Mouse (Mus musculus): ENCODE measurements around the gene Prss46.

Prss46 gene

GRCm38 (mm10) chr9:110871030-110871429 lies 26.7 kb downstream of the Prss46 start:
- DNase-seq, result peak; percentile 53 to 57

DNA sequence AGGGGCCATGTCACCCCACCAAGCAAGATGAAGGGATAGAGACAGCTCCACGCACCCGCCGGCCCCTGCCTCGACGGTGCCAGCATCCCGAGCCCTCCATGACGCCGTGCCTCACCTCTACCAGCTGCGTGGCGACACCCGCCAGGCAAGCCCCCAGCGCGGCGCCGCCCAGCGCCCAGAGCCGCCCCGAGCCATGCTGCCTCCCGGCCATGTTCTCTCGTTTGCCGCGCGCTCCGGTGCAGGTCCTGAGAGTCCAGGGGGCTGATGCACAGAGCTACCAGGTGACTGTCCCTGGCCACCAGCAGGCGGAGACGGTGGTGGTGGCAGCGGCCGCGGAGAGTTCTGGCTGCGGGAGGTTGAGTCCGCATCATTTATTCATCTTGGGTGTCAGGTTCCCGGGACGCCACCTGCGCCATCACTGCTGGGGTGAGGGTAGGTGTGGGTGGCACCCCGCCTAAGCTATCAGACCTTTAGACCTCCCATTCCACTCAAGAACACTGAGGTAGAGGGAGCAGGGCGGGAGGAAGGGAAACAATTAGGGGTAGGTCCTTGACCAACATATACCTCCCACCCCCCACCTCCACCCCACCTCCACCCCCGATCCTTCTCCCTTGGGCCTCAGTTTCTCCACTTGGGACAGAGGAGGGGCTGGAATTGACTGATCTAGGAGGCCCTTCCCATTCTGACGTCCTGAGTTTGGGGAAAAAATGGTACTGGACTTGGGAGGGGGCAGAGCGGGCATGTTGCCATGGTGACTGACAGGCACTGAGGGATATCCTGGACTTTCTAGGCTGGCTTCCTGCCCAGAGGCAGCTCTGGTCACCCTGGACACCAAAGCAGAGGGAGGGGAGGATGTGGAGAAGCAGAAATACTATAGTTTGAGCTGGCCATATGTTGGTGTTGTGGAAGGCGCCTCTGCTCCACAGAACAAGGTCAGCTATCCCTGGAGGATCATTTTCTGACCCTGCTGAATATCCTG lies 29.7 kb downstream of the Prss46 start:
- DNase-seq, result no peak

DNA sequence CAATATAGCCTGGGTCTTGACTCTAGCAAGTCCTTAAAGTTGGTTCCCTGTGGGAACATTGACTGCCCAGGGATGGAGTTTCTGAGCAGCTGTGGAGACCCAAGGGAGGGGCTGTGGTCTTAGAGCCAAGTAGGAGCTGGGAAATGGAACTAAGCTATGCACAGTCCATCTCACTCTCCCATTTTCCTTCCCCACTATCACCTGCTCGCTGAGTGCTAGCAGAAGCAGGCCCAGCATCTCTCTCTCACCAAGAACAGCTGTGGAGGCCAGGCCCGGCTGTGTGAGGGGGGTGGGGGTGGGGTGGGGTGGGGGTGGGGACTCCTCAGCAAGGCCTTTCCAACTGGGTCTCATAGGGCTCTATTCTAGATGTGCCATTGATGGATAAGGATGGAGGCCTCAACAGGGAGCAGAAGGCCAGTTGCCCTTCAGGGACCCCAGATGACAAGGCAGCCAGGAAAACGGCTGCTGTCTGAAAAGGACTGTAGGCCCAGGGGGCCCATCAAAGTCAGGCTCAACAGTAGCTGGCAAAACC lies 30.4 kb downstream of the Prss46 start:
- DNase-seq, result no peak

DNA sequence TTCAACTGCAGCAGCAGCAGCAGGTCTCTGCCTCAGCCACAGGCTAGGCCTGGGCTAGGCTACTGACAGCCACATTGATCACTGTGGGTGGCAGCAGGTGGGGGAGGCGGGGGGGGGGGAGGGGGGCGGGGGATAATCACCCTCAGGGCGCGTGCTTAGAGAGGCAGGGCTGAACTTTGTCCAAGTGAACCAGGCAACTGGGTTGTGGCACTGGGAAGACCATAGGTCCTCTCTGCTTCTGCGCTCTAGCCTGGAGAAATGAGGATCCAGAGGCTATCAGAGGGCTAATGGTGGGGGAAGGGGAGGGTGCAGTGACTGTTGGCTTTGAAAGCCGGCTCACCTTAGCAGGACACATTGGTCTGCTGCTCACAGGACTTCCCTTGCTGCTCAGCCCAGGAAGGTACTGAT lies 31.0 kb downstream of the Prss46 start:
- no peak for DNase-seq

DNA sequence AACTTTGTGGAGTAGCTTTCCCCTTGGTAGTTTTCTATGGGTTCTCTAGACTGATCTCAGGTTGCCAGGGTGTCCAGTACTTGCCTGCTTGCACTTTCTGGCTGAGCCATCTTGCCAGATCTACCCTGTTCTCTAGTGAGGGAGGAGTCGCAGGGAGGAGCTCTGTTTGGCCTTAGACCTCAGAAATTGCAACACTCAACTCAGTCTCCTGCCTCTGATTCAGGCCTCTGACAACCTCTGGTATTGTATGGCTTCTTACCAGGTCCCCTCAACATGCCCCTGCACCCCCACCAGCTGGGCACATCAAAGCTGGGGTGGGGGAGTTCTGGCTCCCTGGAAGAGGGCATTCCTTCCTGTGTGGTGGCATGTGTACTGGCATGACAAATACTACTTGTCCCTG lies 33.0 kb downstream of the Prss46 start:
- DNase-seq, result no peak

DNA sequence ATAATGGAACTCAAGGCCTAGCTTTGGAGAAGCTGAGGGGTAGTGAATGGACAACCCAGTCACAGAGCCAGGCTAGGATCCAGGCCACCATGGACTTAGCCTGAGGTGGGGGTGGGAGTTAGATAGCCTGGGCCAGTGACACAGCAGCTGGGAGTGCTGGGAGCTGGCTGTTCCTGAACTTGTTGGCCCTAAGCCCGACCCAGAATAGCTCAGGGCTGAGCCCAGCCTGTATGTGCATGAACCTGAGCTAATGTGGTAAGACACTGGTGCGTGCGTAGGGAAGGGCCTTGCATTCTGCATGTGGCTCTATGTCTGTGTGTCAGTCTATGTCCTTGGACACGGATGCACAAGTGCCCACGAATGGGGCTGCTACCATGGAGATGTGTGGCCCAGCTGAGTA lies 33.6 kb downstream of the Prss46 start:
- no peak for DNase-seq

DNA sequence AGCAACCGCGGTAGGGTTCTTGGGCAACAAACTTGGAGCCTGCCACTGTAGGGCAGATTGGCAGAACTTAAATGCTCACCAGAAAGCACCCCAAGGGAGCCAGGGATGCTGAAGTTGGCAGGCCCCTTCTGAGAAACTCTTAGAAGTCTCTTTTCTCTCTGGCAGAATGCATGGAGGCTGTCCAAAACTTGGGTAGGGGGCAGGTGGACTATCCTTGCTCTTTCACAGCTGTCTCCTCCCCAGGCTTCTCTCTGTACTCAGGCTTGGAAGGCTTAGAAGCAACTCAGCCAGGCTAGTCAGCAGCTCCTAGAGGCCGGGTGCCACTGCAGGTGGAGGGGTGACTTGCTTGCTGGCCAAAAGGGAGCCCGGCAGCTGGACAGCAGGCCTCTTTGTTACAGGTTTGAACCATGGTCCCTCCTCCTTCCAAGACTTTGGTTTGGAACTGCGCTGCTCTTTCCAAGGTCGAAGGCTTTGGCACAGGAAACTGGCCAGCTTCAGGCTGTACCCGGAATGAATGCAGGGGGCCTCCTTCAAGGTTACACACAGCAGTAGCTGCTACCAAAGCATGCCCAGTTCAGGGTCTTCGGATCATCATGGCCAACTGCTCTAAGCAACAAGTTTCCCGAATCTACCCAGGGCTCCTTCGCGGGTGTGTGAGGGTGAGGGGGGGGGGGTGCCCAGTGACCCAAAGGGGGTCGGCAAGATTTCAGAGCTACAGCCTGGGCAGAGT lies 35.0 kb downstream of the Prss46 start, which contains the start of gene Als2cl:
TSS of gene Als2cl (plus strand) at position 680 of the 730 bp plus-strand sequence.
- no peak for DNase-seq

GRCm38 (mm10) chr9:110879998-110880561 lies 35.8 kb downstream of the Prss46 start, which contains the start of gene Tmie:
TSS of gene Tmie (minus strand) at chr9:110880113.
- DNase-seq, result no peak

DNA sequence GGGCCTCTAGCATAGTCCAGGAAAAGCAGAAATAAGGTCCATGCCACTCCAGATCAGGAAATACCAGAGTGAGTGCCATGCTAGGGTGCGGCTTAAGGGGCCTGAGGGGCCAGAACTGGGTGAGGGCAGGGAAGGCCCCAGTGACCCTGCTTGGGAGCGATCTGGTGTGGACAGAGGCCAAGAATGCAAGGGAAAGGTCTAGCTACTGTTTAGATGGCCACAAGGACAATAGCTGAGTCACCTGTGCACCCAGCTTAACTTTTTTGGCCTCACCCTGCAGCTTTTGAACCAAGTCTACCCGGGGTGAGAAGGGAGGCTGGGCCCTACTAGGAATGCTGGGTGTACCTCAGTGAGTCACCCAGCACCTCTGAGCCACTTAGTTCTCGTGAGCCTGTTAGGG lies 36.5 kb downstream of the Prss46 start:
- DNase-seq, result no peak

- no peak for DNase-seq
Observed at GRCm38 (mm10) chr9:110881953-110882352, 37.6 kb downstream of the Prss46 start.

DNA sequence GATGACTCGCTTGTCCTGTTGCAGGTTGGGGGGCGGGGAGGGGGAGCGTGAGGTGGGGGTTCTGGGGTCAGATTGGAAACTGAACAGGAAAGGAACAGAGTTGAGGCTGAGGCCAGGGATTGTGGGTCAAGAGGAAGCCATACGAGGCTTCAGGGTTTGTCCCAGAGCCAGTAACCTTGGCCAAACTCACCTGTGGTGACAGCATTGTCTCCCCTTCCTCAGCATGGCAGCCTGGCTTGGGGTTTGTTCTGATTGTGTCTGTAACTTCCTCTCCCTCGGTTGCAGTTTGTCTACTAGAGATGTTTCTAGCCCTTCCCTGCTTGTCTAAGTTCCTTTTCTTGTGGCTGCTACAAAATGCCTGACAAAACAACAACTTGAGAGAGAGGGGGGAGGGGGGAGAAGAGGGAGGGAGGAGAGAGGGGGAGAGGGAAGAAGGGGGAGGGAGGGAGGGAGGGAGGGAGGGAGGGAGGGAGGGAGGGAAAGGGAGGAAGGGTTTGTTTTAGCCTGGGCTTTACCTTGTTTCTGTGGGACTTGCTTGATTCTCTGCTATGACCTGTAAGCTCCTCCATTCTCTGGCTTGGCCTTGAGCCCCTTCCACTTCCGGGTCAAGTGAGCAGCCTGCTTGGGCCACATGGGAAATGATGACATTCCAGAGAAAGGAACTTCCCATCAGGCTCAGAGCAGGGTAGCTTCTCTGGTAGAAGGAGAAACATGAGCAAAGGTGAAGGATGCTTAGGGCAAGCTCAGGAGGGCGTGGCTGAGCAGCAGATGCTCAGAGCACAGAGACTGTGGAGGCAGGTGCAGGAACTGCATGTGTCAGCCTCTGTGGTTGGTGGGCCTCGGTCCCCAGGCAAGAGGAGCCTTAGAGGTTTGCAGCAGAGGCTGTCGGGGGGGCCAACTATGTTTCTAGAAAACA lies 43.3 kb downstream of the Prss46 start:
- DNase-seq, result no peak

DNA sequence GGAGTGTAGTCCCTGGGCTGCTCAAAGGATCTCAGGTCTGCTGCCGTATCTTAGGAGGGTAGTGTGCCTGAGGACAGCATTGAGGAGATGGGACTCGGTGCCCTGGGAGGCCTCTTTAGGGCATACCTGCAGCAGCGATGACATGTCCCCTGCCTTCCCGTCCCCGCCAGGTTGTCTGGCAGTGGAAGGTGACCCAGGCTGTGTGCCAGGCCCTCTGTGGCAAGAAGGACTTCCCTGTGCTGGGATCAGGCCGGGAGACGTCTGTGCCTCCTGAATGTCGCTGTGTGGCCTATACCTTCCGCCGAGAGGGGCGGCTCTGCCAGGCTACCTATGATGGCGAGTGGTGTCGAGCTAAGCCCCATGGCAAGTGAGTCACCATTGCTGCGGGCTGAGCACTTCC lies 44.6 kb downstream of the Prss46 start:
- no peak for DNase-seq

GRCm38 (mm10) chr9:110890026-110890783 lies 45.9 kb downstream of the Prss46 start:
- DNase-seq, result no peak

DNA sequence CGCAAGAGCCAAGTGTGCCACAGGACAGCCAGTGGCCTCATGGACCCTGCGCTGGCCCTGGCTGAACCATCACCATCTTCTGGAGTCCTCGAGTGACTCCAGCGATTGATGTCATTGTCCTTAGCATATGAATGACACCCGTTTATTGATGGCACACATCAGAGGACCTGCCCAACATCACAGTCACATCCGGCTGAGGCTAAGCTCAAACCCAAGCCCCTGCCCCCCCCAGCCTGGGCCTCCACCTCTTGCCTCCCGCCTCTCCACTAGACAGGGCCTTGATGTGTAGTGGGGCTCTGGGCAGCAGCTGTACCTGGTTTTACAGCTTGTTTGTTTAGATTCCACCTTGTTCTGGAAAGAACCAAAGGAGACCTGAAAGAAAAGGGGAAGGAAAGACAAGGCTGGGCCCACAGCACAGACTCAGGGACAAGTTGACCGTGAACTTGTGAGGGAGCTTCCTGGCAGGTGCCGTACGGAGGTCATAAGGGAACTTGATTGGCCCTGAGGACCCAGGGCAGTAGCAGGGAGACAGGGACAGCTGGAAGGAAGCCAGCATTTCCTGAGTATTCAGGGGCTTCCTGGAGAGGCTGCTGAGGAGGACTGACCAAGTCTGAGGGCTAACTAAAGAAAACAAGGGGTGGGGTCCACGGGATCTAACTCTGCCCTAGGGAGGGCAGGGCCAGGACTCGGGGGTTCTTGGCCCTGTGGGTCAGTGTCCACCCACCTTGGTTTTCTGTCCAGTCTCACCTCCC lies 46.9 kb downstream of the Prss46 start:
- no peak for DNase-seq

- no peak for DNase-seq
Observed at GRCm38 (mm10) chr9:110892552-110892951, 48.2 kb downstream of the Prss46 start.

- no peak for DNase-seq
Observed at GRCm38 (mm10) chr9:110893429-110893828, 49.1 kb downstream of the Prss46 start.

GRCm38 (mm10) chr9:110895507-110895906 lies 51.2 kb downstream of the Prss46 start:
- DNase-seq, result no peak

- no peak for DNase-seq
Observed at GRCm38 (mm10) chr9:110895994-110896393, 51.7 kb downstream of the Prss46 start.

GRCm38 (mm10) chr9:110896595-110896994 lies 52.3 kb downstream of the Prss46 start:
- no peak for DNase-seq

GRCm38 (mm10) chr9:110899451-110900008 lies 55.2 kb downstream of the Prss46 start:
- DNase-seq, result no peak

Data from B cell, adult 2 months (primary cell).